Mouse (Mus musculus) bone marrow macrophage, adult 2 months (primary cell): ENCODE data around the gene Slc35a2. TPM values are rescaled to one million over a fixed set of nuclear protein-coding genes. Genes with fewer than 3 reads are reported as not detected.

Experiments
- H3K27ac ChIP-seq: 2 replicates; pipeline ENCODE4 v1.5.1; 2012; ENCODE audit warnings: low read depth, low read length; ENCODE audit not compliant: insufficient read depth
- H3K4me1 ChIP-seq: 2 replicates; pipeline ENCODE4 v1.6.1; 2012; ENCODE audit warnings: low read length; ENCODE audit not compliant: control insufficient read depth, insufficient read depth
- H3K4me3 ChIP-seq: 2 replicates; pipeline ENCODE4 v1.5.1; 2012; ENCODE audit warnings: mild to moderate bottlenecking, low read length, moderate library complexity; ENCODE audit not compliant: insufficient read depth
- CTCF ChIP-seq: IDR thresholded peaks from 2 replicates; pipeline ENCODE4 v1.5.1; 2012; ENCODE audit warnings: low read depth, mild to moderate bottlenecking, low read length, moderate library complexity
- POLR2A ChIP-seq: IDR thresholded peaks from 2 replicates; pipeline ENCODE4 v1.6.1; 2012; ENCODE audit warnings: mild to moderate bottlenecking, low read depth, low read length, borderline replicate concordance
- polyA plus RNA-seq: library from polyadenylated mRNA; stranded (reverse); fragments of >200 nt; gene quantifications from 2 replicates; pipeline ENCODE4 v1.2.4, GENCODE M21; 2012; ENCODE audit not compliant: missing spikeins, insufficient read depth, insufficient read length

Gene Slc35a2
- polyA plus RNA-seq, 1 experiment, result 36.2 TPM

GRCm38 (mm10) chrX:7937667-7938066 is 53.8 kb downstream of the Slc35a2 start:
- Histone ChIP-seq H3K4me3 (no peak overlapping the region), H3K27ac (no peak overlapping the region), H3K4me1 (no peaks in the 10 kb centered on the region)
- TF ChIP-seq POLR2A (no peak), CTCF (no peak)

Other genes with a start within 250 kb of the Slc35a2 start
- 4.2 and 7.1 TPM in 2 replicates for gene Syp, start 245.6 kb upstream of the Slc35a2 start, polyA plus RNA-seq
- gene Prickle3, start 226.8 kb upstream of the Slc35a2 start, polyA plus RNA-seq, result 9.3 and 10.0 TPM in 2 replicates
- gene Plp2, start 212.6 kb upstream of the Slc35a2 start, polyA plus RNA-seq, result 448 and 491 TPM in 2 replicates
- gene Magix, start 202.8 kb upstream of the Slc35a2 start, polyA plus RNA-seq, result not detected in 2 replicates
- 27.2 and 28.7 TPM in 2 replicates for gene Gpkow, start 186.9 kb upstream of the Slc35a2 start, polyA plus RNA-seq
- 61.9 and 68.8 TPM in 2 replicates for gene Wdr45, start 169.7 kb upstream of the Slc35a2 start, polyA plus RNA-seq
- gene Gm45208, start 161.8 kb upstream of the Slc35a2 start, polyA plus RNA-seq, result not detected in 2 replicates
- 17.7 and 19.1 TPM in 2 replicates for gene Praf2, start 155.6 kb upstream of the Slc35a2 start, polyA plus RNA-seq
- 0.75 and 1.9 TPM in 2 replicates for gene Ccdc120, start 133.1 kb upstream of the Slc35a2 start, polyA plus RNA-seq
- 137 and 141 TPM in 2 replicates for gene Tfe3, start 121.5 kb upstream of the Slc35a2 start, polyA plus RNA-seq
- 94.8 and 103 TPM in 2 replicates for gene Gripap1, start 94.3 kb upstream of the Slc35a2 start, polyA plus RNA-seq
- 0.35 and 0.56 TPM in 2 replicates for gene Kcnd1, start 61.7 kb upstream of the Slc35a2 start, polyA plus RNA-seq
- gene Otud5, start 42.7 kb upstream of the Slc35a2 start, polyA plus RNA-seq, result 113 and 115 TPM in 2 replicates
- 8.6 and 11.4 TPM in 2 replicates for gene Pim2, start 5.8 kb upstream of the Slc35a2 start, polyA plus RNA-seq
- gene Pqbp1, start 15.2 kb downstream of the Slc35a2 start, polyA plus RNA-seq, result 62.2 and 63.4 TPM in 2 replicates
- 33.4 and 47.5 TPM in 2 replicates for gene Timm17b, start 15.3 kb downstream of the Slc35a2 start, polyA plus RNA-seq
- gene Gm10491, start 23.8 kb downstream of the Slc35a2 start, polyA plus RNA-seq, result not detected in 2 replicates
- not detected in 2 replicates for gene Gm10490, start 25.5 kb downstream of the Slc35a2 start, polyA plus RNA-seq
- not detected in 2 replicates for gene Pcsk1n, start 35.8 kb downstream of the Slc35a2 start, polyA plus RNA-seq
- gene Eras, start 44.6 kb downstream of the Slc35a2 start, polyA plus RNA-seq, result not detected in 2 replicates
- 16.0 and 16.9 TPM in 2 replicates for gene Hdac6, start 63.9 kb downstream of the Slc35a2 start, polyA plus RNA-seq
- not detected in 2 replicates for gene Gata1, start 94.0 kb downstream of the Slc35a2 start, polyA plus RNA-seq
- not detected in 2 replicates for gene Glod5, start 134.5 kb downstream of the Slc35a2 start, polyA plus RNA-seq
- 23.6 and 27.3 TPM in 2 replicates for gene Suv39h1, start 190.7 kb downstream of the Slc35a2 start, polyA plus RNA-seq
- gene Was, start 206.5 kb downstream of the Slc35a2 start, polyA plus RNA-seq, result 82.7 and 86.3 TPM in 2 replicates
- gene Wdr13, start 248.9 kb downstream of the Slc35a2 start, polyA plus RNA-seq, result 59.1 and 61.3 TPM in 2 replicates